Mouse (Mus musculus) ovary, postnatal 14 days (tissue): Measurements from ENCODE around the gene Slfn2.
A peak's percentile ranks its signal among the peaks of the same experiment; 100 is the strongest.
"Not testable (repeated sequence)": the region's sequence is repeated elsewhere in the genome, so short reads cannot be mapped to it uniquely, and the experiment has no call there.

Experiments used
- DNase-seq: peaks from one replicate; pipeline ENCODE4 v3.0.0; 2022; ENCODE audit warnings: low spot score

Gene Slfn2

DNA sequence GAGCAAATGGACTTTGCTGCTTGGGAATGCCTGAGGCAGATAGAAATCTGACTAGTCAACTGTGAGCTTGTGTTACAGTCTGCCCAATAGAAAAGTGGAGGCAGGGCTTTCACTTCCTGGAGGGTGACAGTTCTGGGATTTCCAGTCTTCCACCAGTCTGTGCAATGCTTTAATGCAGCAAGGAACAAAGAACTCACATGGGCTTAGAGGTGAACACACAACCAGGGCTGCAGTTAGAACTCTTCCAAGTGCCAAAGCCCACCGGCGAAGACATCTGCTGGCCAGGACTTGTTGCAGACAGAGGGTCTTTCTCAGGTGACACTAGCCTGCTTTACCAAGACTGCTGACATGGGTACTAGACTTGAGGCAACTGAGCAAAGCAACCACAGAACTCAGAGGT is at the start of gene Slfn2:
Slfn2 (plus strand) TSS at position 167 of the 400 bp plus-strand sequence.
- DNase-seq = no peak

DNA sequence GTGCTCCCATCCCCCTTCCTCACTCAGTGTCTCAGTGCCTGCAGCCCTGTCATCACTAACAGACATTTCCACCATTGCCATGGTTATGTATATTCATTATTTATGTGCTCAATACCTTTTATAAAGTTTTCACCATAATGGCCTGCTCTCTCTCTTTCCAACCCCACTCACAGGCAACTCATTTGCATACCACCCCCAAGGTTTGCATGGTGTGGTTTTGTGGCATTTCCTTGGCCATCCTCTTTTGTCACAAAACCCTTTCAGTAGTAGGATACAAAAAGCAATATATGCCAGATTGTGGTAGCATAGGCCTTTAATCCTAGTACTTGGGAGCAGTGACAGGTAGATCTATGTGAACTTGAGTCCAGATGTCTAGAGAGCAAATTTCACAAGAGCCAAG is 48.8 kb upstream of the Slfn2 start:
- DNase-seq = no peak

DNA sequence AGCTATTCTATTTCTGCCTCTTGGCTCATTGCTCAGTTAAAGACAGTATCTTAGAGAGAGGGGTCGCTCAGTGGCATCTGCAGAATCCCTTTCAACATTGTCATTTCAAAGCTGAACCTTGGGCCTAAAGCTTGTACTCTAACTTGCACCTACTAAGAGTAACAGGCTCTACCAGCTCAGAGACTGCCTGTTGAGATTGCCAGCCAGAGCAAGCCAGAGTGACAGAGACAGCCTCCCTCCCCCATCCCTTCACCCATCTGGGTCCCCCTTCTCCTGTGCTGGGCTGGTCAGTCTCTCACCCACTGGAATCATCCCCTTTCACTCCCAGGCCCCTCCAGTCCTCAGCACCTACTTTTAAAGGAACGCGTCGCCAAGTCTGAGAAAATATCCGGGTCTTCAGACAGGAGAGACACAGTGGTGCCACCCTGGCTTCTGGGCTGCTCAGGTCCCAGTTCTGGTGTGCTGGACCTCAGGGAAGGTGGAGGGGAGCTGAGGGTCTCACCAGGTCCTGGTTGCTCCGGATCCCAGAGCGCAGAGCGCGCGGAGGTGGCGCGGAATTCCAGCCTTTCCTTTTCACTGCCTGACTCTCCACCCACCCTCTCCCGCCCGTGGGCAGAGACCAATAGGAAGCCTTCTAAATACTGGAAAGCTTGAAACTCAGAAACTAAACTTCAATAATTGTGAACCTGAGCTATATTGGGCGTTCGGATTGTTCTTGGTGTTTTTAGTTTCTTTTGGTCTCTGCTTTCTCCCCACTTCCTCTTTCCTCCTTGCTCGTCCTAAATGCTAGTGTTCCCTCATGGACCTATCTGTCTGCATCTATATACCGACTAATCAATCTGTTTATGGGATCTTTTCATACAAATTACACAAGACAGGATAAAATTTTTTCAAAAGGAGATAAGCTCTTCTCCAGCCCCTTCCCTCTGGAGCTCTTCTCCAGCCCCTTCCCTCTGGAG is 45.1 kb upstream of the Slfn2 start:
- not testable (repeated sequence) for DNase-seq

DNA sequence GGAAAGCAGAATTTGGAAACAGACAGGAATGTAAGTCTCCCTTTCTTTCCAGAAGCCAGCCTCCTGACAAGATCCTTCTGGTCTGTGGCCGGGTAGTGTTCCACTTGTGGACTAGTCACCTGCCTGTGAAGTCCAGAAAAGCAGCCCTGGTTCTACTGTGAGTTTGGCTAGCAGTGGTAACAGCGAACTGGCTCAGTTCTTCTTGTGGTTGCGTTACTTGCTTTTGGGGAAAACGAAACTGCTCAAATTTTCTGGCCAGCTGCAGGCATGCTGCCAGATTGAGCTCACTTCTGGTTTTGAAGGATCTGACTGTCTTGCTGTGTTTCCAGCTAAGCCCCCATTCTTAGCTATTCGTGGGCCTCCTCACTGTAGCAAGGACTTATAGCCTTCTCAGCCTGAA is 44.3 kb upstream of the Slfn2 start, which contains the start of gene Slfn8:
Slfn8 (minus strand) TSS at position 190 of the 400 bp plus-strand sequence.
- peak; percentile 6 for DNase-seq

DNA sequence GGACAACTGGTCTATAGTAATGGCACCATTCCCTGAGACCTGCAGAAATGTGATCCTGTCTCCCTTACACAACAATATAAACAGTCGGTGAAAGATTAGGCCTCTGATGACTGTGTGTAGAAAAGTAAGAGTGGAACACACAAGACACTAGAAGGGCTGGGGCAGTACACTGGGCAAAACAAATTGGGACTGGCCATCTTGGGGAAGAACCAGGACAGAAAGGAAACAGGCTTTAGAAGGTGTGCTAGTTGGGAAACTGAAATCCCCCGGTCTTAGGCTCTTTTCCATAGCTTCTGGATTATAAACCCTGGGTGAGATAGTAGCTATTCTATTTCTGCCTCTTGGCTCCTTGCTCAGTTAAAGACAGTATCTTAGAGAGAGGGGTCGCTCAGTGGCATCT is 26.2 kb upstream of the Slfn2 start:
- DNase-seq = not testable (repeated sequence)

DNA sequence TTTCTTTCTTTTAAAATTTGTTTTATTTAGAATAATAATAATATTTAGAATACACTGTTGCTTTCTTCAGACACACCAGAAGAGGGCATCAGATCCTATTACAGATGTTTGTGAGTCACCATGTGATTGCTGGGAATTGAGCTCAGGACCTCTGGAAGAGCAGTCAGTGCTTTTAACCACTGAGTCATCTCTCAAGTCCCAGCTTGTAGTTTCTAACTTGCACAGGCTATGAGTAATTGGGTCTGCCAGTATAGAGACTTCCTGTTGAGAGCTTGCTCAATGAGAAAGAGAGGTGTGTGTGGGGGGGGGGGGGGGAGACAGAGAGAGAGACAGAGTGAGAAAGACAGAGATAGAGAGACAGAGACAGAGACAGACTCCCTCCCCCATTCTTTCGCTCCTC is 25.8 kb upstream of the Slfn2 start:
- DNase-seq = no peak

DNA sequence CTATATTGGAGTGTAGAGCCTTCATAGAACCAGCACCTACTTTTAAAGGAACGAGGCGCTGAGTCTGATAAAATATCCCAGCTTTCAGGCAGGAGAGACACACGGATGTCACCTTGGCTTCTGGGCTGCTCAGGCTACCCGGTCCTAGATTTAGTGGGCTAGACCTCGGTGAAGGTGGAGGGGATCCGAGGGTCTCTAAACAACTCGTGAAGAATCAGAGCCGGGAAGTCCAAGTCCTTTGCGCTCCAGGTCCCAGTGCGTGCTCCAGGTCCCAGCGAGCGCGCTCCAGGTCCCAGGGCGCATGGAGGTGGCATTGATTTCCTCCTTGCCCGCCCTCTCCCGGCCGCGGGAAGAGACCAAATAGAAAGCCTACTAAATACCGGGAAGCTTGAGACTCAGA is 25.1 kb upstream of the Slfn2 start:
- DNase-seq = no peak

DNA sequence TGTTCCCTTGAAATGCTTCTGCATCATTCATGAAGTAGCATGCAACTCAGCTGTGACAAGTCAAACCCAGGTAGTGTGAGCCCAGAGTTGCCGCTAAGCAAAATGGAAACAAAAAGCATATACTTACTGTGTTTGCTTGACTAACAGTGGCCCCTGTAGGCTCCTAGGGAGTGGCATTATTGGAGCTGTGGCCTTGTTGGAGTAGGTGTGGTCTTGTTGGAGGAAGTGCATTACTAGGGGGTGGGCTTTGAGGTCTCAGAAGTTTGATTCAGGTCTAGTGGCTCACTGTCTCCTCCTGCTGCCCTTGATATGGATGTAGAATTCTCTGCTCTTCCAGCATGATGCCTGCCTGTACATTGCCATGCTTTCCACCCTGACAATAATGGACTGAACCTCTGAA is 24.6 kb upstream of the Slfn2 start:
- no peak for DNase-seq

DNA sequence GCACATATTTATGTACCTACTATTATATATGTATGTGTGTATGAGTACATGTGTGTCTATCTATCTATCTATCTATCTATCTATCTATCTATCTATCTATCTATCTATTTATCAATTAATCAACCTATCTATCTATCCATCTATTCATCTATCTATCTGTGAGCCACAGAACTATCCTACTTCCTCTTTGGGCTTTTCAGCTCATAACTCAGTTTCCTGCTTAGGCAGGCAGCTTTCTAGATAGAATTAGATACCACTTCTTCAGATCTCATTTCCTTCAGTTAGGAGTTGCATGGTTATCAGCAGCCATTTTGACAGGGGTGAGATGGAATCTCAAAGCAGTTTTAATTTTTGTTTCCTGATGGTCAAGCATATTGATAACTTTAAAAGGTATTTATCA is 23.9 kb upstream of the Slfn2 start:
- no peak for DNase-seq

DNA sequence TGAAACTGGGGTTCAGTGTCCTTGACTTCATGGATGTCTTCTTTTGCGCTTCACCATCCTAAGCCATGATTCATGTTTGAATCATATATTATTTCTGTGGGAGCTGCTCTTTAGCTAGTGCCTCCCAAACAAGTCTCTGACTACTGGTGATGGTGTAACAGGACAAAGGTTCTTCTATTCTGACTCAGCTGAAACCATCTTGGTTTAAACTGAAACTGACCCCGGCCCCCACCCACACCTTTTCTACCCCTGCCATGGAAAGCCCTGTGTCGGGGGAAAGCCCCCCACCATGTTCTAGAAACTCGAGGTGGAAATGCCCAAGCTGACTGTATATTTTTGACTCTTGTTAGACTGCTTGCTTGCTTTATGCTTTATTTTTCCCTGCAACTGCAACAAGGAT is 21.0 kb upstream of the Slfn2 start:
- no peak for DNase-seq

DNA sequence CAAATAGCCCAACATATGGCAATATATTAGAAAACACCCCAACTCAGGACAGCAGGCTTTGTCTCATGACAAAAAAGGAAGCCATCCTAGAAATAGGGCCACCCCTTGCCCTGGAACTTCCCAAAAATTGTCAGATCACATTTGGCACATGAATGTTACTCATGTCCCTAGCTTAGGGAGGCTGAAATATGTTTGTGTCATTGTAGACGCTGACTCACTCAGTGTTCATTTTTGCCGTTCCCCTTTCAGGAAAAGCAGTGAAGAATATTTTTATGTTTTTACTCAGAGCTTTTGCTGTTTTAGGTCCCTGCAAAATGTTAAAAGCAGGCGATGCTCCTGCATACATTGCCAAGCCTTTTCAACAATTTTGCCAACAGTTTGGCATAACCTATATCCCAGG is 19.3 kb upstream of the Slfn2 start:
- DNase-seq = no peak

DNA sequence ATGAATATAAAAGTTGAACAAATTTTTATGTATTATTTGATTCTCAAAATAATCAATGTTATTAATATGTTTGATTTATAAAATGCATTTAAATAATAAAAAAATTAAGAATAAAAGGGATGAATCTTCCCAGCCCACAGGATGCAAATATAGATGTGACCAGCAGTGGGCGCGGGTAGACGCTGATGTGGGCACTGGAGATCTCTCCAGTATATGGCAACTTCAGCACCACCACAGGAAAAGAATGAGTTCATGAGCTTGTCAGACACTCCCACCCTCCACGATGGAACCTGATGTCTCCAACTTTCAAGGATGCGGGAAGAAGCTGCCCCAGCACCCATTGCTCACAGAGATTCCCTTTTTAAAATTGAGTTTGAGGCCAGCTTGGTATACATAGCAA is 7.0 kb upstream of the Slfn2 start:
- DNase-seq = peak; percentile 38

DNA sequence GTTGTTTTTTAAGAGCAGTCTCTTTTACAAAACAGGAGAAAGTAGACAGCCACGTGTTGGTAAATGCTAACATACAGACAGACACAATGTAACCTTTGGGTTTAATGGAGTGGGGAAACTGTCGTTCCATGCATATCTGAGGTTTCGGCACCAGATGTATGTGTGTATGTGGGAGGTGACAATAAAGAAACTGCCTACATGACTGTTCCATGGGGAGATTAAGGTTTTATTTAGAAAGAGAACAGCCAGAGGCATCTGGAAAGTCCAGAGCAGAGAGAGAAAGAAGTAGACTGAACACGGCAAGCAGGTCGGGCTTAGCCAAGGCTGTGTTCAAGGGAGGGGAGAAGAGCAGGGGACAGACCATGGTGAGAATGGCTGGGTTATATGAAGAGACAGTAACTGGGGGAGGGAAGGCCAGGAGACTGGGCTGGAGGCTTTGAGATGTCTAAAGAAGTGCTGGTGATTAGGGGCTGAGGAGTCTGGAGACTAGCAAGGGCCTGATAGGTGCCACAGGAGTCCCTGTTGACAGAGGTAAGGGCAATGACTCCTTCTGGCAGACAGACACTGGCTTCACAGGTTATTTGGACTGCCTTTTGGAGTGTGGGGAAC is 4.4 kb upstream of the Slfn2 start:
- DNase-seq = no peak

DNA sequence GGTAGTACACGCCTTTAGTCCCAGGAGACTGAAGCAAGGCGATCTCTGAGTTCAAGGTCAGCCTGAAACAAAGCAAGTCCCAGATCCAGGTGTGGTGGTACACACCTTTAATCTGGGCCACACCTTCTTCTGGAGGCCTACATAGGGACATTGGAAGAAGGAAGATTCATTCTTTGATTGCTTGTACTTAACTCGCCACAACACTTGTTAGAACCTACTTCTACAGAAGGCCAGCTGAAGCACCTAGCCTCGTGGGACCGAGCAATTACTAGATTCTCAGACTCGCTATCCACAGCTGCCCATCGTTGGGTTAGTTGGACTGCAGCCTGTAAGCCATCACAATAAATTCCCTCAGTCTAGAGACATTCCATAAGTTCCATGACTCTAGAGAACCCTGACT is 3.1 kb upstream of the Slfn2 start:
- no peak for DNase-seq

DNA sequence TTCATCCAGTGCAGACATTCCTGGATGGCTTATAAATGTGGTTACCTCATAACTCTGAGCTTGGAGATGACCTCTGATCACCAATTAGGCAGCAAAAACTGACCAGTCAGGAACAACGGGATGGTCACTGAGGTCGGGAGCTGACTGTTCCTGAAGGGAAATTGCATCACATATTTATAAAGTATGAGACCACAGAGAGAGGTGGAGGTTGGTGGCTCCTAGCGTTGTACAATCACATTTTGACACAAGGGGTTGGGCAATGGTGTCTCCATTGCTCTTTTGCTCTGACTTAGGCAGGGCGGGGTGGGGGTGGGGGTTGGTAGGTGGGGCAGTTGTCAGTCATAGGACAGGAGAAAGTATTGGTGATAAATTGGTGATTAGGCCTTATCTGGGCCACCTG is 1.8 kb upstream of the Slfn2 start:
- DNase-seq = no peak

DNA sequence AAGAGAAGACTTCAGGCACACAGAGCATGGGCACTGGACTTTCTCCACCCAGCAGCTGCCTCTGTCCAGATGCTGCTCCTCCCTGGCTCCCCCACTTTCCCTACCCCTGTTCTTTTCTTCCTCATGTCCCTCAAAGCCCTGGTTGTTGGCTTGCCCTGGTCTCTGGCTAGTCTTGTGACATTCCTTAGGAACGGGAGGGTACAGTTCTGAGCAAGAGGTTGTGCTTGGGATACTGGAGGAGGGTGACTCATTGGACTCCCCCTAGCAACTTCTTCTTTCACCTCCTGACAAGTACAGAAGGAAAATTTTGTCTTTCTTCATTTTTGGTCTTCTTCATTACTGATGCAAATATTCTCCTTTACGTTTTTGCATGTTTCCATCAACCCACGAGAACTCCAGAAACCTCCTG is 967 bp upstream of the Slfn2 start:
- DNase-seq = no peak

DNA sequence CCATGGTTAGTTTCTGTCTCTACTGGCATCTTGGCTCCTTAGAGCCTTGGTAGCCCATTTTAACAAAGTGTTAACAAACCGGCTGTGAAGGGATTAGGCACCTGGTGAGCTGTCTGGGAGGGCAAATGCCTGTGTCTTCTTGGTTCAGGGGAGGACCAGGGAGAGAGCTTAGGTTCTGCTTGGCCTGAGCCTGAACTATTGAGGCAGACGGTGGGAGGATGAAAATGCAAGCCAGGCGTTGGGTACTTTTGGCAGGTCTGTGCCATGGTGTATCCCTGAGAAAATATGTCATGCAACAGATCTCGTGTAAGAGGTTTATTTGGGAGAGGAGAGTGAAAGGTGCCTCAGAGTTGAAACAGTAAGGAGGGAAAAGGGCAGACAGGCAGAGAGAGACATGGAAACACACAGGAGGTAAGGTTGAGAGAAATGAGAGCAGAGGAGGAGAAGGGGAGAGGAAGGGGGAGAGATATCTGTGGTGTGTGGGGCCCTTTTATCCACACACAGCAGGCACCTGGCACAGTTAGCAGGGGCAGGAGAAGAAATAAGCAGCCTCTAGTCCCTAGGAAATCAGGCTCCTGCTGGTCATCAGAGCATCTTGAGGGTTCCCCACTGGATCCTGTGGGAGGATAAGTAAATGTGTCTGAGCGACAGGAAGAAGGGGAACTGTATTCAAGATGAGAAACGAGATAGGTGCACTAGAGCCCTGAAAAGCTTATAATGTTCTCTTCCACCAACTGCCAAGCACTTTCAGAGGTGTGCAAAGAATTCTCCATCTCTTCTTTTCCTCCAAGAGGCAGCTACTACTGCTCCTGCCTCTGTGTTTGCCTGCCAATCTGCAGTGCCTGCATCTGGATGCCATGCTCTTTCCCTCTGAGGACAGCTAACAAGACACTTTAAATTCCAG is 781 bp downstream of the Slfn2 start:
- no peak for DNase-seq

DNA sequence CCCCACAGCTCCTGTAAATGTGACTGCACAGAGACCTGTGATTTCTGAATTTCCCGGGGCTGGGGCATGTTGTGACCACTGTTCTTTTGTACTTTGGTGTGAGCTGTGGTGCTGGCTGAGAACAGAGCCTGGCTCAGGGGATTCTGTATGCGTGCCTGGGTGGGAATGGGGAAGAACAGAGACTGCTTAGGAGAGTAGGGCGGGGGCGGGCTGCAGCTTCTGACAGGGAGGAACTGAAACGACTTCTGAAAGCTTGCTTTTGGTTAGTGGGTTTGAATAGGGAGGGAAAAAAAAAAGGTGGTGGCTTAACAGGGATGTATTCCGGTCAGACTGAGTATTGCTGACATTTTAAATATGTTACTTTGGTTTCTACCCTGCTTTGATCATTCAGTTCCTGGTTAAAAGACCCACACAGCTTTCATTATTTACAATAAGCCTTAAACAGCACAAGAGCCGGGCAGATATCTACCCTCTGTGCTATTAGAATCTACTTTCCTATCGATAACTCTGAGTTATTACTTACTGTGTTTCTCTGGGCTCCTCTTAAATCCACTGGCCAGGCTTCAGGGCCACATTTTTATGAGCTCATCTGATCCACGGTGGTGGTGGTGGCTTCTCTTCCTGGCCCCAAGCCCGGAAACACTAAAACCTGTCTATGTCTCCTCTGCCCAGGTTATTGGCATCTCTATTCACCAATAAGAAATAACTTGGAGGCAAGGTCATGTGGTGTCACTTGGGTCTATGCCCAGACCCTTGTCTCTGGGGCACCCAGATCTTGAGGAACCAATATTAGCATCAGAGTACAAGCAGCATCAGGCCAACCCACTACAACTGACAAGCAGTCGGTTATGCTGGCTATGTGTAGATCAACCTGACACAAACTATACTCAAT is 2.0 kb downstream of the Slfn2 start:
- DNase-seq = no peak

DNA sequence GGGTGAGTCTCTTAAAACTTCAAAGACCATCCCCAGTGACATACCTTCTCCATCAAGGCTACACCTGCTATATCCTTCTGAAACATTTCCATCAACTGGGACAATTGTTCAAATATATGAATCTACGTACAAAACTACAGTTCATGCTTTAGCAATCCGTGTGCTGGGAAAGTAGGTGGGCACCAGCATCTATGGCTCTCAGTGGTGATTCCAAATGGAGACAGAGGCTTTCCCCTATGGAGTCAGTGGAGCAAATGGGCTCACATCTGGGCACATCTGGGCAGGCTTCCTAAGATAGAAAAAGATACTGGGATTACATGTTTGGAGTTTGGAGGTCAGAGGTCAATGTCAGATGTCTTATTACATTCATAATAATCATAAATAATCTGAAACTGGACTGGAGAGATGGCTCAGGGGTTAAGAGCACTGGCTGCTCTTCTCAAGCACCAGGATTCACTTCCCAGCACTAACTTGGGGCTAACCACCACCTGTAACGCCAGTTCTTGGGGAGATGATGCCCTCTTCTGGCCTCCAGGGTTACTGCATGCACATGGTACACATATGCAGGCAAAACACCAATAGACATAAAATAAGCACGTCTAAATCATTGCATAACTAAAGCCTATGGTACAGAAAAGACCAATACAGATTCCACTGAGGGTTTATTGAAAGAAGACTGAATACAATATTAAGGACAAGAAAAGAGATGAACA is 3.2 kb downstream of the Slfn2 start:
- DNase-seq = no peak

DNA sequence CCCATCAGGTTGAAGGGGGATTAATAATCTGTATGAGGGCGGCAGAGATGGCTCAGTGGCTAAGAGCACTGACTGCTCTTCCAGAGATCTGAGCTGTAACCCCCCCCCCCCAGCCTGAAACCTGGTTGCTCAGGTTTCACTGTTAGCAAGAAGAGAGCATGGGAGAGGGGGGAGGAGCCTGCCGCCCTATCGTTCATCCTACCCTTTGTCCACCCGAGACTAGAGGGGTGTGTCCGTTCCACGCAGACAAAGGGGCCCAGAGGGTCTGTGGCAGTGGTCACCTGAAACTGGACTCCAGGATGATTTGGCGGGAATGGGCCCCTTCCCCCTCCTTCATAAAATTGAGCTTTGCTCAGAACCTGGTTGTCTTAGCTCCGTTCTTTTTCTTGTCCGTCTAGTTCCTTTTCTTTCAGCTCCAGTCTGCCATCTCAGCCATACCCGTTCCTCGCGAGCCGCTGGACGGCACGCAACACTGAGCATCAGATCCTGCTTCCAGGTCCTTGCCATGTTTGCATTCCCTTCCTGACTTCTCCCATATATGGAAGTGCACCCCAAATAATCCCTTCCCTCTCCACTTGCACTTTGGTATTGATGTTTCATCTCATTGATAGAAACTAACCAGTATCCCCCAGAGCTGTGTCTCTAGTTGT is 5.5 kb downstream of the Slfn2 start:
- no peak for DNase-seq
